Mouse (Mus musculus): ENCODE measurements around the gene Gm4969.

Gm4969 gene

GRCm38 (mm10) chr7:19093537-19094385, 24.4 kb downstream of the Gm4969 start:
- peak; percentile 59 to 76 for DNase-seq (ENCODE audit: low spot score in 2 of 2)

GRCm38 (mm10) chr7:19093174-19093521, 25.0 kb downstream of the Gm4969 start:
- DNase-seq (ENCODE audit: low spot score in 2 of 2), result peak in 1 of 2 experiments; percentile 65

GRCm38 (mm10) chr7:19092381-19093173, 25.6 kb downstream of the Gm4969 start:
- no peak for DNase-seq (ENCODE audit: low spot score in 2 of 2)

- no peak for DNase-seq (ENCODE audit: low spot score in 2 of 2)
Measured at GRCm38 (mm10) chr7:19091913-19092312, 26.3 kb downstream of the Gm4969 start.

GRCm38 (mm10) chr7:19088813-19089212, 29.4 kb downstream of the Gm4969 start:
- DNase-seq (ENCODE audit: low spot score in 2 of 2), result peak in 1 of 2 experiments; percentile 50

GRCm38 (mm10) chr7:19086760-19087159, 31.4 kb downstream of the Gm4969 start:
- no peak for DNase-seq (ENCODE audit: low spot score in 2 of 2)

DNA sequence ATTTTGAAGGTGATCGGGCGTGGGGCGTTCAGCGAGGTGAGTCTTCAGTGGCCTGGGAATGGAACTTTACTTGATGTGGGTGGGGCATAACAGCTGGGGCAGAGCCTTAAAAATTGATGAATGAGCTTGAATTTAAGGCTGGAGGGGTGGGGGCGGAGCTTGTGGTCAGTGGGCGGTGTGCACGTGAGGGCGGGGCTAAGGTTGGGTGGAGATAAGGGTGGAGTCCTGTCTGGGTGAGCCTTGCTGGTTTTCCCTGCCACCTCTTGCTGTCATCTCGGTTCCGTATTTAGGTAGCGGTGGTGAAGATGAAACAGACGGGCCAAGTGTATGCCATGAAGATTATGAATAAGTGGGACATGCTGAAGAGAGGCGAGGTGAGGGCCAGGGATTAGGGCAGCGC, 32.1 kb downstream of the Gm4969 start:
- no peak for DNase-seq (ENCODE audit: low spot score in 2 of 2)

- no peak for DNase-seq (ENCODE audit: low spot score in 2 of 2)
Measured at GRCm38 (mm10) chr7:19085495-19085894, 32.7 kb downstream of the Gm4969 start.

DNA sequence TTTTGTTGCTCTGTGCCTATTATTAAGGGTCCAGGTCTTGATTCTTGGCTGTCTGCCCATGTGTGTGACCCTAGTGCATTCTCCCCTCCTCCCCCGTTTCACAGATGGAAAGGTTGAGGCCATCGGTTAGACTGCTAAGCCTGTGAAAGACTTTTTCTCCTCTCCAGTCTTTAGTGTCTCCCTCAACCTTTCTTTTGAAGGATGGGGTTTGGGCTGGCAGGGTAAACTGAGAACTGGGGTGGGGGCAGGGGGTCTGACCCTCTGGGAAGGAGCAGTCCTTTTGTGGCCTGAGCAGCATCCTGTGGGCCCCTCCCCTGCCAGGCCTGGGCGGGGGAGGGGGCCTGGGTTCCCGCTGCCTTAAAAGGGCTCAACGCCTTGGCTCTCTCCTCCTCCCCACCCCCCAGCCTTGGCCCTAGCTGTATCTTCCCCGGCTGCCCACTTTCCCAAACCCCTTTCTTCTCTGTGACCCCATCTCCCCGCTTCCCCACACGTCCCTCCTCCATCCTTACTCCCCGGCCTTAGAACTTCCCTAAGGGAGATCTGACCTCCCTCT, 33.2 kb downstream of the Gm4969 start:
- DNase-seq (ENCODE audit: low spot score in 2 of 2), result no peak

GRCm38 (mm10) chr7:19084277-19084771, 33.8 kb downstream of the Gm4969 start:
- no peak for DNase-seq (ENCODE audit: low spot score in 2 of 2)

- DNase-seq (ENCODE audit: low spot score in 2 of 2), result no peak
Measured at GRCm38 (mm10) chr7:19083701-19084100, 34.5 kb downstream of the Gm4969 start, which contains the start of gene Dmpk. Gene Dmpk (plus strand): TSS chr7:19083849.

- DNase-seq (ENCODE audit: low spot score in 2 of 2), result no peak
Measured at GRCm38 (mm10) chr7:19083096-19083495, 35.1 kb downstream of the Gm4969 start.

- DNase-seq (ENCODE audit: low spot score in 2 of 2), result no peak
Measured at GRCm38 (mm10) chr7:19082171-19082570, 36.0 kb downstream of the Gm4969 start.

DNA sequence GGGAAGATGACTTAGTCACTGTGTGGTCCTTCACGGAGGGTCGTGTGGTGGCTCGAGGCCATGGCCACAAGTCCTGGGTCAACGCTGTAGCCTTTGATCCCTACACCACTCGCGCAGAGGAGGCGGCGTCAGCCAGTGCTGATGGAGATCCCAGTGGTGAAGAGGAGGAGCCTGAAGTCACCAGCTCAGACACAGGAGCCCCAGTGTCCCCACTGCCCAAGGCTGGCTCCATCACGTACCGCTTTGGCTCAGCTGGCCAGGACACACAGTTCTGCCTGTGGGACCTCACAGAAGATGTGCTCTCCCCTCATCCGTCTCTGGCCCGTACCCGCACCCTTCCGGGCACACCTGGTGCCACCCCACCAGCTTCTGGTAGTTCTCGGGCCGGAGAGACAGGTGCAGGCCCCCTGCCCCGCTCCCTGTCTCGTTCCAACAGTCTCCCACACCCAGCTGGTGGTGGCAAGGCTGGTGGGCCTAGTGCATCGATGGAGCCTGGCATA, 37.7 kb downstream of the Gm4969 start:
- no peak for DNase-seq (ENCODE audit: low spot score in 2 of 2)

DNA sequence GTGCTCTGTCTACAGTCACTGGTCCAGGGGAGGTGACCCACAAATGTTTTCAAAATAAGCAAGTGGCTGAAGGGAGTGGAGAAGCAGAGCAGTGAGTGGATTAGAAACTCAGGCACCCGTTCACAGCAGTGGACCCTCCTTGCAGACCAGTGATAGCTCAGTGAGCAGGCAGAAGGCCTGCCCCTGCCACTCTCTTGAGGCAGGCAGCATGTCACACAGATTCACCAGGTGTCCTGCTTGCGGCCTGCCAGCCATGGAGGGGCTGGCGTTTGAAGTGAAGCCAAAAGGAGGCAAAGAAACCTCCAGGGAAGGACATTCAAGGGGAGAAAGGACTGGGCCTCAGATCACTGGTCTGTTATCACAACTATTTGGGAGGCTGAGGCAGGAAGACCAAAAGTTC, 39.4 kb downstream of the Gm4969 start:
- no peak for DNase-seq (ENCODE audit: low spot score in 2 of 2)

DNA sequence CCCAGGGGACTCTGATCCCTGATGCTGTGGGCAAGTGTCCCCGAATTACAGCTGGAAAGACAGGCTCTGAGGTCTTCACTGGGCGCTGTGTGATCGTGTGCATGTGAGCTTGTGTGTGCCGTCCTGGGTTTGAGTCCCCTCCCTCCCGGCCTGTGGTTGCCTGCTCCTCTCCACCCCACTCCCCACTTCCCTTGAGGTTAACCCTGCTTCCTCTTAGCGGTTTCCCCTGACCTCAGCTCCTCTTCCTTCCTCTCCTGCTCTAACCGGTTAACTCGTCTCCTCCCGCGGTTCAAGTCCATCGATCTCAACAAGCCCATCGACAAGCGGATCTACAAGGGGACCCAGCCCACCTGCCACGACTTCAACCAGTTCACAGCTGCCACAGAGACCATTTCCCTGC, 40.4 kb downstream of the Gm4969 start:
- DNase-seq (ENCODE audit: low spot score in 2 of 2), result no peak

DNA sequence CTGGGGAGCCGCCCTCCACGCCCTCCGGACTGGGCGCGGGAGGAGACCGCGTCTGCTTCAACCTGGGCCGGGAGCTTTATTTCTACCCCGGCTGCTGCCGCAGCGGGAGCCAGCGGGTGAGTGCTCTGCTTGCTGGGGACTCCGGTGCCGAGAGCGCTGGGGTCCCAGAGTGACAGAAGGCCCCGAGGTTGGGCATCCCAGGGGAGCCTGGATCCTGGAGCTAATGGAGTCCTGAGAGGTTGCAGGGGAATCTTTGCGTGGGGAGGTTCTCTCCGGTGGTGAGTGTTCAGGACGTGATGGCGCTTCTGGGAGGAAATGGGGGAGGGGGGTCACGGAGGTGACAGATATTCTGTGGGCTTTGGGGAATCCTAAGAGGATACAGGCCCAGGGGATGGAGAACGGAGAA, 41.6 kb downstream of the Gm4969 start:
- DNase-seq (ENCODE audit: low spot score in 2 of 2), result no peak

DNA sequence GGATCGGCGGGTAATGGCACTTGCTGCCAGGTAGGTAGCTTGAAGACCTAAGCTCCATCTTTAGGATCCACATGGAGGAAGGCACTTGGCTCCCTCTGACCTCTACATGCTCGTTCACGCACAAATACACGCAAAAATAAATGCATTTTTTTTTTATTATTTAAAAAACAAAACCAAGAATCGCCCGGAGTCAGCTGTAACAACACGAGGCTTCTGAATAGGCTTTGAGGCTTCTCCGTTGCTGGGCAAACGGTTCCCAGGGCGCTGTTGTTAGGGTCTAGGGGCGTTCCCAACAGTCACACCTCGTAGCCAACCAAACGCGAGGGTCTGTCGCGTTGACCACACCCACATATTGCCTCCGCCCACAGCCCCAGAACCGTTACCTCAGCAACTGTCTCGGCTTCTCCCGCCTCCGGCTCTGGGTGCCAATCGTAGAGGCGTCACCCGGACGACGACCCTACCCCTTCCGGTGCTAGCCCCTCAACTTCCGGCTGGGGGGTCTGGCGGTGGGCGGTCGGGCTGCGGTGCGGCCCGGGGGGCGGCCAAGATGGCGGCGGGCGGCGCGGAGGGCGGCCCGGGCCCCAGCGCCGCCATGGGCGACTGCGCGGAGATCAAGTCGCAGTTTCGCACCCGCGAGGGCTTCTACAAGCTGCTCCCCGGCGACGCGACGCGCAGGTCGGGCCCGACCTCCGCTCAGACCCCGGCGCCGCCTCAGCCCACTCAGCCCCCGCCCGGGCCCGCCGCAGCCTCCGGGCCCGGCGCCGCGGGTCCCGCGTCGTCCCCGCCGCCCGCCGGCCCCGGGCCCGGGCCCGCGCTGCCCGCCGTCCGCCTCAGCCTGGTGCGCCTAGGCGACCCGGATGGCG, 42.2 kb downstream of the Gm4969 start, which contains the start of gene Dmwd:
TSS of gene Dmwd (plus strand) at position 505 of the 863 bp plus-strand sequence.
- peak; percentile 95 to 97 for DNase-seq (ENCODE audit: low spot score in 2 of 2)

DNA sequence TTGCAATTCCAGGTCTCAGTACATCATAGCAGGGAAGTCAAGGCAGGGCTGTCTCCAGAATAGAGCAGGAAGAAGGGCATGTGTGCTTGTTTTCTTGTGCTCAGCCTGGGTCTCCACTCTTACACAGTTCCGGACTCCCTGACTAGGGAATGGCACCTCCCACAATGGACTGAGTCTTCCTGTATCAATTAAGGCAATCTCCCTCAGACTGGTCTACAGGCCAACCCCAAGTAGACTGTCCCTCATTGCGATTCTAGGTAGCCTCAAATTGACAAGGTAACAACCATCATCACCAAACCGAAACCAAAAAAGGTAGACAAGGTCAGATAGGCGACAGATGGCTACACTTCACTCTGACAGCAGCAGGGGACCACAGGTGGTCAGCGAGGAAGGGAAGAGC, 42.9 kb downstream of the Gm4969 start:
- no peak for DNase-seq (ENCODE audit: low spot score in 2 of 2)

DNA sequence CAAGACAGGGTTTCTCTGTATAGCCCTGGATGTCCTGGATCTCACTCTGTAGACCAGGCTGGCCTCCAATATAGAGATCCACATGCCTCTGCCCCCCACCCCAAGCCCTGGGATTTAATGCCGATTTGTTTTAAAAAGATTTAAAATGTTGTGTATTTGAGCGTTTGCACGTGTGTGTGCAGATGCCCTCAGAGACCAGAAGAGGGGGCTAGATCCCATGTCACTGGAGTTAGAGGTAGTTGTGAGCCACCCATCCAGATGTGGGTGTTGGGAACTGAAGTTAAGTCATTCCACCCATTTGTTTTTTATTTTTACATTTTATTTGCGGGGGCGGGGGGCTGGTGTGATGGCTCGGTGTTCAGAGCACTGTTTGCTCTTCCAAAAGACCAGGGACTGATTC, 43.7 kb downstream of the Gm4969 start:
- DNase-seq (ENCODE audit: low spot score in 2 of 2), result no peak

DNA sequence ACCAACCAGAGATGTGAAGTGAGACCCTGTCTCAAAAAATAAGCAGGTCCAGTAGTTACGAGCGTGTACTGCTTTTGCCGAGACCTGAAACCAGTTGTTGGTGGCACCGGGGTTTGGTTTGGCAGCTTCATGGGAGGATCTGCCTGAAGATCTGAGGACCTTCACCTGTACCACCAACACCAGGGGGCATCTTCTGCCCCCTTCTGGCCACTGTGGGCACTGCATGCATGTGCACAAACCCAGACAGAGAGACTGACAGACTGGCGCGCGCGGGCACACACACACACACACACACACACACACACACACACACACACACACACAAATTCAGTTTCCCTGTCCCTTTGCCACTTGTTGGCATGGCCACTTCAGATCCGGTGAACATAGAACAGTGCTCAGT, 44.7 kb downstream of the Gm4969 start:
- no peak for DNase-seq (ENCODE audit: low spot score in 2 of 2)
